Mouse (Mus musculus): ENCODE data around the gene Fto.

Gene Fto

DNA sequence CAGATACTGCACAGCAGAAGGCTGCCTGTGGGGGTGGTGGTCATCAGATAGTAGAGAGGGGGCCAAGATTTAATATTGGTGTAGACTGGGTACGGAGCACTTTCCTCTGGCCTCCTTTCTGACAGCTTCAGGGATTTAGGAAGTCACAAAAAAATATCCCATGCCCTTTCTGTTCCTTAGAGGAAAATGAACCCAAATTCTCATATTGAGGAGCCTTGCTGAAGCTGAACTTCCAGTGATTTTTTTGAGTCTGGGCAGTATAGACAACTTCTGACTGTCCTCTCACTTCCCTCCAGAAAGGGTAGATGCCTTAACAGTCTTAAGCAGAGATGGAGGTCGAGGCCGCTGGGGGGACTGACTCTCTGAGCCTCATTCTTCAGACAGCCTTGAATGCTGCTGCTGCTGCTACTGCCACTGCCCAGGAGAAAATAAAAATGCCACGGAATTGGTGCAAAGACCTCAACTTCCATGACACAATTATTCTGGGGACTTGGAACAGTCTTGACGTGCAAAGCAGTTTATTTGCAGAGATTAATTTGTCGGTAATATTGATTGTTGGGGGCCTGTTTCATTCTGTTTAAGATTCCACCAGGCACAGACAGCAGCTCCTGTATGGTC, 398.8 kb downstream of the Fto start:
- DNase-seq: no peak

DNA sequence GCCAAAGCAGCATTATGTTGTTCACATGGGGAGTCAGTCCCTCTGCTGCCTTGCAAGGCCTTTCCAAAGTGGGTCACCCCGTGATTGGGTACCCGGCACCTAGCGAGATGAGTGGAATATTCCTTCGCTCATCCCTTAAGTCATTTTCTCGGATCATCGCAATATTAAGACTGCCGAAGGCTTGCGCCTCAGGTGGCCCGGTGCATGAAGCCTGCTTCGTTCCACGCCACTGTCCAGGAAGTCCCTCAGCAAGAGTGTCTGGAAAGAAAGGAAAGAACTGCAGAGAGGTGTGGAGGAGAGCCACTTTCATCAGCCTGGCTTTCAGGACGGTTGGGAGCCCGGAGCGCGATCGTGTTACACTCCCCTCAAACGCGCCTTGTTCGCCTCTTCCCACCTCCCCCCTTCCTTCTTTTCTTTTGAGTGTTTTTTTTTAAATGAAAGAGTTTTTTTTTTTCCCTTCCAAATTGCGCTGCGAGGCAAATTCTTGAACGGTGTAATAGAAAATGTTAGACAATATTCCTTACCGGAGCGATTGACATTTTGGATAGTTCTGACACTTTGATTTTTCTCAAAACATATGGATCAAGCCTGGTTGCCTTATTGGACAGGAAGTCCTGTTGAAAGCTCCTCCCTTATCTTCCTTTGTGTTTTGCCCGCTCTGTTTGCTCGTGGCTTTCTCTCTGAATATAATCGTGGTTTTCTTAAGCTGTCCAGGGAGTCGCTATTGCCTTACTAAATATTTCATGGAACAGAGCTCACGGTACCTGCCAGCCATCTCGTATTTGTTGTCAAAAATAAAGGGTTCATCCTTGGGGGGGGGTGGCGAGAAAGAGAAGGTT, 399.6 kb downstream of the Fto start:
- DNase-seq: no peak

DNA sequence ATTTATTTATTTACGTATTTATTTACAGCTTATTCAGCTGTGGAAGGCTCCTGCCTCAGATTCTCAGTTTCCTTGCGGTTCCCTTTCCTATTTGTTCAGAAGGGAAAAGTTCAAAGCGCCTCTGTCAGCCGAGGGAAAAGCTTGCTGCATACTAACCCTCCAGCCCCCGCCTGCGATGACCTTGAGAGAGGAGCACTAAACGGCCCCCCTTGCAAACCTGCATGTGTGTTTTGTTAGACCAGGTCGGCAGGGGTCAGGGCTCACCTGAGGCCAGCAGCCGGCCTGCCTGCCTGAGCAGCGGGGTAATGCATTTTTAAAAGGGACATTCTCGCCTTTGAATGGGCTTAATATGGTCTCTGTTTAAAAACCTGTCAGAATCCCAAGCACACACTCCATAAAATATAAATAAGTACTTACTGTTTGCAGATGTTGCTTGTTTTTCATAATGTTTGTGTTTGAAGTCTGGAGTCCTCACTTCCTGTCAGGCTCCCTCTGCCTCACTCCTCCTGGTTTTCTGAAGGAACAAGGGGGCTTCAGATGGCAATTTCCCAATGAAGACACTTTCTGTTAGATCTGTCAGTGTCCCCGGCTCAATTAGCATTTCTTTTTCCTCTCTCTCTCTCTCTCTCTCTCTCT, 400.5 kb downstream of the Fto start:
- DNase-seq: no peak

DNA sequence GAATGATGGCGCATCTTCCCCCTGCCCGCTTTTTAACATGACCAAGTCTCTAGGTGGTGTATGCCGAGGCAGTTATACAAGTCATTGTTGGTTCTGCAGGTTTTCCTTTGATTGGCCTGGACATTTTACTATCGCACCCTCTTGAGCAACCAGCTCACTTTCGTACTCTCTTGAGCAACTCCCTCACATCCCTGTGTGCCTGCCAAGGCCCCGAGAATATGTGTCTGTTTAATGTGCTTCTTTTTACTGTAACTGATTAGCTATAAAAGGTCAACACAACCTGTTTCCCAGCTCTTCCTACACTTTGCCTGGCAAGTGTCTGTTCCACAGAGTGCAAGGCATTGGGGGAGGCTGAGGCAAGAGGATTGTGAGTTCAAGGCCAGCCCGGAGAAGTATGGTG, 401.4 kb downstream of the Fto start:
- DNase-seq: no peak

DNA sequence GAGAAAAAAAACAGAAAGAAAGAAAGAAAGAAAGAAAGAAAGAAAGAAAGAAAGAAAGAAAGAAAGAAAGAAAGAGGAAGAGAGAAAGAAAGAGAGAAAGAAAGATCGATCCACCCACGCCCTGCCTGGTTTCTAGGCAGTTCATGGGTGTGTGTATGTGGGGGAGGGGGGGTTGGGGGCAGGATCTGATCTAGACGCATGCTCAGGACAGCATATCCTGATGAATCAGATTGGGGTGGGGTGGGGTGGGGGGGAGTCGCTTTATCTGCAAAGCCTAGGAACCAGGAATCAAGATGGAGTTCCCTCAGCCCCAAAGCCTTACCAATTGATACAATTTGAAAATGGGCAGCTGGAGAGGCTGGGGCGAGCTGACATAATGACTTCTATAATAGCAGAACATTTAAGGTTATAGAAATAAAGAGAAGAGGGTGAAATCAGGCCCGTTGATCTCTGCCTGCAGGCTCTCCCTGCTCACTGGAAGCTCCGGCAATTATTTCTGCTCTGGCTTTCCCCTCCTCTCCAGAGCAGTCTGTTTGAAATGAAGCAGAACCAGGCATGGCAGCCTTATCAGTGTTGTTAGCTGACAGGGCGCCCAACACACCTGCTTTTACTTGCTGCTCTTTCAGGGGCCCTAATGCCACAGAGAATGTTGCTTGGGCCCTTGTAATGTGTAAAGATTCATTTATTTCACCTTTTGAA, 402.2 kb downstream of the Fto start:
- DNase-seq: no peak

Measured in thymus, postnatal 14 days (tissue).